Mouse (Mus musculus) forebrain, embryonic 11.5 days (tissue): ENCODE results near the gene Nedd8. TPM values are rescaled to one million over a fixed set of nuclear protein-coding genes. Genes with fewer than 3 reads are reported as not detected.

ENCODE experiments used
- ATAC-seq: fragments of 200-750 bp; cut with Nextera tagmentation; replicated peaks from 2 replicates; pipeline ENCODE4 v1.8.0; 2017; ENCODE audit warnings: moderate TSS enrichment; ENCODE audit not compliant: low FRiP score
- DNase-seq: peaks from one replicate; pipeline ENCODE4 v3.0.0-alpha.2; 2017; ENCODE audit warnings: low spot score
- H3K27ac ChIP-seq: fragments of 300-500 bp; sonication (generic); 2 replicates; pipeline ENCODE4 v1.5.1; 2014; ENCODE audit warnings: low read depth, low read length
- H3K27me3 ChIP-seq: fragments of 300-500 bp; sonication (generic); 2 replicates; pipeline ENCODE4 v1.6.1; 2014; ENCODE audit warnings: mild to moderate bottlenecking, low read length, mixed read lengths; ENCODE audit not compliant: control insufficient read depth, insufficient read depth
- H3K36me3 ChIP-seq: fragments of 300-500 bp; sonication (generic); 2 replicates; pipeline ENCODE4 v1.6.1; 2014; ENCODE audit warnings: mild to moderate bottlenecking, low read length, moderate library complexity, mixed read lengths; ENCODE audit not compliant: control insufficient read depth, insufficient read depth
- H3K4me1 ChIP-seq: fragments of 300-500 bp; sonication (generic); replicated peaks from 2 replicates; pipeline ENCODE4 v1.6.1; 2014; ENCODE audit warnings: low read length, mixed read lengths; ENCODE audit not compliant: control insufficient read depth, insufficient read depth
- H3K4me2 ChIP-seq: fragments of 300-500 bp; sonication (generic); 2 replicates; pipeline ENCODE4 v1.6.1; 2014; ENCODE audit warnings: low read depth, mild to moderate bottlenecking, low read length, moderate library complexity, mixed read lengths; ENCODE audit not compliant: severe bottlenecking
- H3K4me3 ChIP-seq: fragments of 300-500 bp; sonication (generic); 2 replicates; pipeline ENCODE4 v1.5.1; 2014; ENCODE audit warnings: low read depth, low read length
- H3K9ac ChIP-seq: fragments of 300-500 bp; sonication (generic); 2 replicates; pipeline ENCODE4 v1.6.1; 2014; ENCODE audit warnings: low read length
- H3K9me3 ChIP-seq: fragments of 300-500 bp; sonication (generic); 2 replicates; pipeline ENCODE4 v1.6.1; 2016; ENCODE audit warnings: low read length, mixed read lengths; ENCODE audit not compliant: control insufficient read depth
- WGBS: fragments of 180-500 bp; shearing (Covaris S2); extraction: QIAGEN DNeasy Blood & Tissue Kit; methylation state at CpG from one replicate; pipeline ENCODE4 v1.1.7; 2014; 5-methylcytosine and 5-hydroxymethylcytosine counted together
- polyA plus RNA-seq: library from polyadenylated mRNA; unstranded; fragments of >200 nt; fragmentation: Nextera tagmentation; extraction: Ambion mirVana; gene quantifications from 2 replicates; pipeline ENCODE4 v1.2.1, GENCODE M21; 2014

Gene Nedd8
- polyA plus RNA-seq, 1 experiment from 2014 or later: 583 TPM

DNA sequence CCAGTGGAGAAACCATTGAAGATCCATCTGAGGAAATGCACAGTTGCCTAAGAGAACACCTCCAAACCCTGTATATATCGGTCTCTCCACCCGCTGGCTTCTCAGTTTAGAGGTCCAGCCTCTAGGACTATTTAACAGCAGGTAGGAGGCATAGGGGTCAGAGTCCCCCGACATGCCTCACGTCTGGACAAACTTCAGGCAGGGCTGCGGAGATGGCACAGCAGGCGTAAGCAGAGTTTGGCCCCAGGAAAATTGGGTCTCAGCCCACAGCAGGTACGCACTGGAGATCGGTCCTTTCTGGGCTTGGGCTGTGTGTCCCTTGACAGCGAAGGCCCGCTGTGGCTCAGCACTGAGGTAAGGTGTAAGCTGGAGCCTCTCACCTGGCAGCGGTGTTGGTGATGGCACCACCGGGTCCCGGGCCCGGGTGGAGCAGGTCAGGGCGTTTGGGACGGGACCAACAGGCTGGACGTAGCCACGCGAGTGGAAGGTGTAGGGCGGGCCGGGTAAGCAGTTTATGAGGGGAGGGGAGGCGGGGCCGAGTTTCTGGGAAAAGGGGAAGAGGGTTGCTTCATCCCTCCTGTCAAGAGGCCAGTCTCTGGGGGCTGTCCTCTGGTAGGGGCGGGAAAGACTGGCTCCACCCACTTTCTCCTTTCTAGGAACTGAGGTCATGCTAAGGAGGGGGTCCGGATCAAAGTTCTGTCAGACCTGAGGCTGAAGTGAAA, 41.2 kb upstream of the Nedd8 start:
- WGBS: 16% methylated on average over 25 of the region's 25 CpGs
- Histone ChIP-seq H3K27ac (no peak overlapping the region), H3K27me3 (no peaks in the 10 kb centered on the region; the same call in 1 of the 2 replicates), H3K36me3 (no peaks in the 10 kb centered on the region; the same call in 1 of the 2 replicates), H3K4me2 (0 out of 2 replicates have a peak overlapping the region, but pooled peaks have one; percentile 5), H3K4me1 (peaks cover 3% of the 10 kb centered on the region; the same call in 1 of the 2 replicates), H3K9ac (peak overlapping the region; percentile 14; the same call in 1 of the 2 replicates), H3K9me3 (no peaks in the 10 kb centered on the region), H3K4me3 (no peak overlapping the region)
- DNase-seq: no peak
- ATAC-seq: no peak

DNA sequence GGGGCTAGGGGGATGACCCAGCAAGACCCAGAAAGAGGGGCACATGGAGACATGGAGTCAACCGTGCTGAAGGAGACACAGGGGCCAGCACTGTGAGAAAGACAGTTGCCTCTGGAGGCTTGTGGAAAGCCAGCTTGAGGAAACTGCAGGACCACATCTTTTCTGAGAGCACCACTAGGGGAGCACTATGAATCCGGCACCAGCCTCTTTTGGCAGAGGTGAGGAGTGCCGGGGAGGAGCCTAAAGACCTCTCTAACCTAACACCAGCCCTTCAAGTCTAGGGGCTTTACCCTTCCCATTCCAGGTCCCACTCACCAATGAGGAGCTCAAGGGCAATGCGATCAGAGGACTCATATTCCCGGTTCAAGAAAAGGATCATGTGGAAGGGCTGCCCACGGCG, 39.9 kb upstream of the Nedd8 start:
- Histone ChIP-seq H3K9ac (no peak overlapping the region), H3K27me3 (no peaks in the 10 kb centered on the region; the same call in 1 of the 2 replicates), H3K27ac (no peak overlapping the region), H3K4me3 (no peak overlapping the region), H3K4me1 (peaks cover 3% of the 10 kb centered on the region; the same call in 1 of the 2 replicates), H3K4me2 (no peak overlapping the region), H3K36me3 (no peaks in the 10 kb centered on the region), H3K9me3 (no peaks in the 10 kb centered on the region)
- DNase-seq: no peak
- 82% methylated on average over 7 of the region's 7 CpGs for WGBS
- ATAC-seq: no peak

DNA sequence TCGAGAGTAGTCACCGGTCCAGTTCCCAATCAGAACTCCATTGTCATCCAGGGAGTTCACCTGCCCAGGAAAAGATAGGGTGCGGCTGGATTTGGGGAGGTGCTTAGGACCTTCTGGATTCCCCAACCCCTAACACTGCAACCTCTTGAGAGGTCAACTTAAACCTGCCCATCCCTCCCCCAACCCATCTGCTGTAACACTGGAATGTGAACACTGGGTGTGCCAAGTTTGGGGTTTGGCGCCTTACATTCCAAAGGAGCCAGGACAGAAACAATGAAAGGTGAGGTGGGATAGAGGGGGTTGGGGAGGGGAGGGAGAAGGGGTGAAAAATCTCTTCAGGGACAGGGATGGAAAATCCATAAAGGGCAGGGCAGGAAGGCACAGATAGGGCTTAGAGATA, 37.6 kb upstream of the Nedd8 start:
- Histone ChIP-seq H3K27me3 (no peaks in the 10 kb centered on the region; the same call in 1 of the 2 replicates), H3K36me3 (no peaks in the 10 kb centered on the region), H3K9me3 (no peaks in the 10 kb centered on the region), H3K9ac (no peak overlapping the region), H3K4me2 (no peak overlapping the region), H3K27ac (no peak overlapping the region), H3K4me1 (peaks cover 3% of the 10 kb centered on the region; the same call in 1 of the 2 replicates), H3K4me3 (no peak overlapping the region)
- ATAC-seq (no peak), DNase-seq (no peak)
- WGBS: 91% methylated on average over 4 of the region's 4 CpGs

DNA sequence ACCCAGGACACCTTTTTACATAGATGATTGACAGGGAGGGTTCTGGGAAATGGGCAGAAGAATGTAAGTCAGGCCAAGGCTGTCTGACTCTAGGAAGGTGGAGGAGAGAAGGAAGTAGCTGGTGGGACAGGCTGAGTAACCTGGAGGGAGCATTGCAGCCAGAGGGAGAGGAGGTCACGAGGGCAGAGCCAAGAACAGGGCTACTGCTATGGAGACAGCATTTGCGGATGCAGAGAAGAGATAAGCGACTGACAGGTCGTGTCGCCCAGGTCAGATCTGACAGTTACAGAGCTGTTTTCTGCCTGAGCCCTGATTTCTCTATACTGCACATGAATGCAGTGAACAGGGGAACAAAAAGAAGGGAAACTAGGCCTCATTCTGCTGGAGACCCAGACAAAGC, 35.5 kb upstream of the Nedd8 start:
- Histone ChIP-seq H3K4me3 (no peak overlapping the region), H3K9me3 (no peaks in the 10 kb centered on the region)
- WGBS: 84% methylated on average over 5 of the region's 5 CpGs

DNA sequence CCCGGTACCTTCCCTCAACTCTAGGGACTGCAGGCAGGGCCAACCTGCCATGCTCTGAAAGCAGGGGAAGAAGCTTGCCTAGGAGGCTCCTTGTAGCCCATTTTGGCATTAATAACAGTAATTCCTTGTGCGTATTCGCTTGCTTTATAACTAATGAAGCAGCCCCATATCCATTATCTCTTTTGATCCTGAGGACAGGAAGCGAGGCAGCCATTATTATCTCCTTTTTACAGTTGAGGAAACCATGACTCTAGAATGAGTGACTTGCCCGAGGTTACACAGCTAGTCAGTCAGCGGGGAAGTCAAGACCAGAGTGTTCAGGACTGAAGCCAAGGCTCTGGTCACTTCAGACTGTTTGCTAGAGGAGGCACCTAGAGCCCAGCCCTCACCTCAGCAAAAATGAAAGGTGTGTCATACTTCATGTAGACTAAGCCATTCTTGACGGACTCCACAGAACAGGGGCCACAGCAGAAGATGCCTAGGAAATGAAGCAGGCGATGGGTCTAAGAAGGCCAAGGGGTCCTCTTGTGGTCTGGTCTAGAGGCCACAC, 34.2 kb upstream of the Nedd8 start:
- 92% methylated on average over 8 of the region's 8 CpGs for WGBS
- Histone ChIP-seq H3K4me2 (no peak overlapping the region), H3K36me3 (no peaks in the 10 kb centered on the region), H3K27ac (no peak overlapping the region), H3K27me3 (no peaks in the 10 kb centered on the region), H3K9me3 (no peaks in the 10 kb centered on the region), H3K9ac (no peak overlapping the region), H3K4me1 (no peaks in the 10 kb centered on the region), H3K4me3 (no peak overlapping the region)
- DNase-seq (no peak), ATAC-seq (no peak)

More for the DNA sequence above, 35.5 kb upstream of the Nedd8 start:
- ATAC-seq (no peak), DNase-seq (no peak)
- Histone ChIP-seq H3K36me3 (no peaks in the 10 kb centered on the region), H3K4me1 (no peaks in the 10 kb centered on the region), H3K4me2 (no peak overlapping the region), H3K27me3 (no peaks in the 10 kb centered on the region; the same call in 1 of the 2 replicates), H3K9ac (no peak overlapping the region), H3K27ac (no peak overlapping the region)

DNA sequence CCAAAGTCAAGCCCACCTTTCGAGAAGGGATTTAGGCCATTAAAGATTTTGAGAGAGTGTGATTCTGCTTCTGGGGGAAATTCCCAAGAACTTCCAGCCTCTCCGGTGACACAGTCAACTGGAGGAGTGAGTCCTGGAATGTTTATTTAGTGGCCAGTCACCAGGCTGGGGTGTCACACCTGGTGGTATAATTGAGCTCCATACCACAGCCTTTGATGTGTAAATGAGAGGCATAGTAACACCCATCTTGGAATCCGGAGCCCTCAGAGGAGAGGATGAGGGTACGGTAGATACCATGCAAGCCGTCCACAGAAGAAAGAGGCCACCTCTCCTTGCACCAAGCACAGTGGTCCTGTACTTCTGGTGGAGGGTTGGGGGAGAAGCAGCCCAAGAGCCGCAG, 30.8 kb upstream of the Nedd8 start:
- Histone ChIP-seq H3K27me3 (no peaks in the 10 kb centered on the region), H3K9ac (no peak overlapping the region), H3K27ac (no peak overlapping the region), H3K9me3 (no peaks in the 10 kb centered on the region), H3K4me1 (no peaks in the 10 kb centered on the region), H3K36me3 (no peaks in the 10 kb centered on the region), H3K4me2 (no peak overlapping the region), H3K4me3 (no peak overlapping the region)
- 79% methylated on average over 6 of the region's 6 CpGs for WGBS
- ATAC-seq: no peak
- no peak for DNase-seq

DNA sequence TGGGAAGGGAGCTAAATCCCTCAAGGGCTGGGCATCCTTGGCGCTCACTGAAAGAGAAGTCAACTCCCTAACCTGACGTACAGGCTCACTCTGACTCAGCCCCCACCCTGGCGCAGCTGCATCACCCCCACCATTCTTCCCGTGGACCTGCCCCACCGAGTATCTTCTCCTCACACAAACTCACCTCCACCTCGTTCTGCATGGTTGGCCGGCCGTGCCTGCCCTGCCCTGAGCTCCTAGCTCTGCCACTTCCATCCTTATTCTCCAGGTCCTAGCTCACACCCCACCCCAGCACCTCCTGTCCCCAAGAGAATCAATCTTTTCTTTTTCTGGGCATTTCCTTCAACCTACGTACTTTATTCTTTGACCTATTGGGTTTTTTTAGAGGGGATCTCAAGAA, 29.2 kb upstream of the Nedd8 start:
- H3K4me1 ChIP-seq: no peaks in the 10 kb centered on the region
- H3K4me2 ChIP-seq: no peak overlapping the region
- ATAC-seq: no peak
- H3K36me3 ChIP-seq: no peaks in the 10 kb centered on the region
- H3K4me3 ChIP-seq: no peak overlapping the region
- 54% methylated on average over 9 of the region's 9 CpGs for WGBS
- H3K27ac ChIP-seq: no peak overlapping the region
- no peaks in the 10 kb centered on the region for H3K27me3 ChIP-seq
- DNase-seq: no peak
- H3K9ac ChIP-seq: no peak overlapping the region
- H3K9me3 ChIP-seq: no peaks in the 10 kb centered on the region

DNA sequence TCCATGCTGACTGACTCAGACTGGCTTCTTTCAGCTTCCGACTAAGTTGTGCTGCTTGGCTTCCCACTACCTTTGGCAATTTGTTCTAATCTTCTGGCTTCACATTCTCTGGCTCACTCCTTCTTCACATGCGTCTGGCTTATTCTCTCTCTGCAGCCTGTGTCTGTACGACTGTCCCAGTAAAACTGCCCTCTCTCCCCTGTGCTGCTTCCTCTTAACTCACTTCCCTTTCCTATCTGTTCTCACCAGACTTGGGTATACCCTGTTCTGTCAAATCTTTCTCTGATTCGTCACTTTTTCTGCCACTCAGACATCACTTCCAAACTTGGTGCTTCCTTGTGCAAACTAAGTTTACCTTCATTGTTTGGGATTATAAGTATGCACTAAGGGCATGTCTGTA, 25.3 kb upstream of the Nedd8 start:
- Histone ChIP-seq H3K27ac (no peak overlapping the region), H3K4me2 (no peak overlapping the region), H3K4me1 (no peaks in the 10 kb centered on the region), H3K4me3 (no peak overlapping the region), H3K27me3 (no peaks in the 10 kb centered on the region), H3K9ac (no peak overlapping the region), H3K36me3 (no peaks in the 10 kb centered on the region), H3K9me3 (no peaks in the 10 kb centered on the region; the same call in 1 of the 2 replicates)
- ATAC-seq (no peak), DNase-seq (no peak)
- WGBS: 81% methylated on average over 4 of the region's 4 CpGs

DNA sequence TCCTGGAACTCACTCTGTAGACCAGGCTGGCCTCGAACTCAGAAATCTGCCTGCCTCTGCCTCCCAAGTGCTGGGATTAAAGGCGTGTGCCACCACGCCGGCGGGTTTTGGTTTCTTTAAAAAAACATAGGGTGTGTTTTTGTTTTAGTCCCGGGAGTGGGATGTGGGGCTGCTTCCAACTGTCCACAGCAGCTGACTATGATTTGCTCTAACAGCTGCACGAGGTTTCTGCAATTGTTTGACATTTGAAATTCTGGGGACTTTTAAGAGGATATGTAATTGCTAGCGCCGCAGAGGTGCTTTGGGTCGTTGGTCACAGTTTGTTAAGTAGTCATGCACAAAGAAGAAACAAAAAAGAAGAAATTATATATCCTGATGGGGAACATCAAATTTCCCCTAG, 17.5 kb upstream of the Nedd8 start:
- H3K4me2 ChIP-seq: no peak overlapping the region

More for the DNA sequence above, 17.5 kb upstream of the Nedd8 start:
- no peaks in the 10 kb centered on the region for H3K36me3 ChIP-seq
- no peak overlapping the region for H3K4me3 ChIP-seq
- DNase-seq: no peak
- no peak overlapping the region for H3K9ac ChIP-seq
- 81% methylated on average over 10 of the region's 10 CpGs for WGBS
- H3K9me3 ChIP-seq: no peaks in the 10 kb centered on the region; the same call in 1 of the 2 replicates
- H3K27me3 ChIP-seq: no peaks in the 10 kb centered on the region
- ATAC-seq: no peak
- no peak overlapping the region for H3K27ac ChIP-seq
- H3K4me1 ChIP-seq: no peaks in the 10 kb centered on the region
